Mouse (Mus musculus): ENCODE data around the gene Tti1.

- TF ChIP-seq CTCF (IDR thresholded peaks at IDR 0.05; ENCODE audit: low read depth, low read length), result no peak
- TF ChIP-seq POLR2A (IDR thresholded peaks at IDR 0.05; ENCODE audit: borderline replicate concordance, low read depth, low read length), result no peak
Observed at GRCm38 (mm10) chr2:157986235-157986634, 42.0 kb downstream of the Tti1 start.

Measured in bone marrow macrophage, adult 2 months (primary cell).